Mouse (Mus musculus) myocyte (in vitro differentiated cells): Measurements from ENCODE around the gene Sdc4. TPM values are rescaled to one million over a fixed set of nuclear protein-coding genes. Genes with fewer than 3 reads are reported as not detected.

Source experiments
- H3K27me3 ChIP-seq: one replicate; pipeline ENCODE4 v1.6.1; 2011; ENCODE audit not compliant: control insufficient read depth, insufficient read depth, insufficient read length
- H3K36me3 ChIP-seq: one replicate; pipeline ENCODE4 v1.6.1; 2011; ENCODE audit not compliant: control insufficient read depth, insufficient read depth
- H3K4me2 ChIP-seq: one replicate; pipeline ENCODE4 v1.6.1; 2011; ENCODE audit warnings: low read depth, control low read depth
- H3K4me3 ChIP-seq: one replicate; pipeline ENCODE4 v1.5.1; 2011; ENCODE audit warnings: mild to moderate bottlenecking, control low read depth, moderate library complexity
- H3K79me2 ChIP-seq: one replicate; pipeline ENCODE4 v1.6.1; 2011; ENCODE audit not compliant: control insufficient read depth, insufficient read depth
- H3ac ChIP-seq: one replicate; pipeline ENCODE4 v1.6.1; 2011; ENCODE audit not compliant: control insufficient read depth, insufficient read length
- CEBPB ChIP-seq: IDR thresholded peaks from 2 replicates; pipeline ENCODE4 v1.6.1; 2011; ENCODE audit warnings: mild to moderate bottlenecking, moderate library complexity; ENCODE audit not compliant: poor library complexity, insufficient read depth, severe bottlenecking
- E2F4 ChIP-seq: IDR thresholded peaks from one replicate; pipeline ENCODE4 v1.6.1; 2011; ENCODE audit warnings: mild to moderate bottlenecking, control low read depth, moderate library complexity; ENCODE audit not compliant: insufficient read depth
- MAX ChIP-seq: IDR thresholded peaks from one replicate; pipeline ENCODE4 v1.6.1; 2011; ENCODE audit warnings: low read depth, mild to moderate bottlenecking, control low read depth
- MYOD1 ChIP-seq, 3 experiments: IDR thresholded peaks; one replicate each; pipeline ENCODE4 v1.6.1; 2011; ENCODE audit warnings: control low read depth in 2 of 3, low read depth in 2 of 3, mild to moderate bottlenecking in 2 of 3, moderate library complexity in 1 of 3; ENCODE audit not compliant: insufficient read length in 2 of 3, control insufficient read depth in 1 of 3
- MYOG ChIP-seq, 3 experiments: IDR thresholded peaks; one replicate each; pipeline ENCODE4 v1.6.1; 2011; ENCODE audit warnings: control low read depth in 2 of 3, low read depth in 2 of 3, mild to moderate bottlenecking in 2 of 3; ENCODE audit not compliant: insufficient read length in 2 of 3, control insufficient read depth in 1 of 3, insufficient read depth in 1 of 3
- POLR2A ChIP-seq: IDR thresholded peaks from one replicate; pipeline ENCODE4 v1.6.1; 2011; ENCODE audit warnings: low read depth, mild to moderate bottlenecking, control low read depth, moderate library complexity; ENCODE audit not compliant: insufficient read length
- POLR2AphosphoS2 ChIP-seq: IDR thresholded peaks from one replicate; pipeline ENCODE4 v1.6.1; 2011; ENCODE audit warnings: low read depth, control low read depth; ENCODE audit not compliant: insufficient read length
- REST ChIP-seq: IDR thresholded peaks from one replicate; pipeline ENCODE4 v1.6.1; 2011; ENCODE audit warnings: mild to moderate bottlenecking, control low read depth, moderate library complexity; ENCODE audit not compliant: insufficient read depth, insufficient read length
- SRF ChIP-seq: IDR thresholded peaks from one replicate; pipeline ENCODE4 v1.6.1; 2011; ENCODE audit warnings: low read depth; ENCODE audit not compliant: control insufficient read depth, insufficient read length
- TCF12 ChIP-seq: IDR thresholded peaks from one replicate; pipeline ENCODE4 v1.6.1; 2011; ENCODE audit warnings: mild to moderate bottlenecking, control low read depth; ENCODE audit not compliant: poor library complexity, insufficient read depth, severe bottlenecking
- TCF3 ChIP-seq: IDR thresholded peaks from one replicate; pipeline ENCODE4 v1.6.1; 2011; ENCODE audit warnings: low read depth, control low read depth; ENCODE audit not compliant: insufficient read length
- USF1 ChIP-seq: IDR thresholded peaks from one replicate; pipeline ENCODE4 v1.6.1; 2011; ENCODE audit warnings: low read depth, mild to moderate bottlenecking, control low read depth, moderate library complexity
- polyA plus RNA-seq: library from polyadenylated mRNA; unstranded; fragments of >200 nt; fragmentation: generic; extraction: Trizol; gene quantifications from one replicate; pipeline ENCODE4 v1.2.1, GENCODE M21; 2012; ENCODE audit warnings: missing spikeins

Gene Sdc4
- 52.4 TPM for polyA plus RNA-seq

DNA sequence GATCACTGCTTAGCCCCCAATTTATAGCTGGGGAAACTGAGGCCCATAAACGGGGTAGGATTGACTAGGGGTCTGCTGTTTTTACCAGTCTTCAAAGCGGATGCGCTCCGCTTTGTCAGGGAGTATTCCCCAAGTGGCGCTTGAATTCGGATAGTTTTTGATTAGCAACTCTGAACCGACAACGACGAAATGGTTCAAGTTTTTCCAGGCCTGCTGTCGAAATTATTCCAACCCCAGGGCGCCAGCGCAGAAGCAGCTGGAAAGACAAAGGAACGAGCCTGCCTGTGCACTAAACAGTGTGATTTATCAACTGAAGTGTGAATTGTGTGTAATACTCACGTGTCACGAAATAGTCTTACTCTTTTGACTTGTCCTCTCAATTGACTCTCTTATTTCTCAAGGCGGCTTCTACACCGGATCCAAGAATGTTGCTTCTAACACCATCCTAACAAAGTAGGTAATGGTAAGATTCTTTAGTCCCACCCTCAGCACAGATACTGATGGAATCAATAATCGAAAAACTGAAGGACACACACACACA is at the start of gene Sdc4:
Sdc4 (minus strand) TSS at position 428 of the 541 bp plus-strand sequence.
- H3K27me3 ChIP-seq: no peaks in the 10 kb centered on the region
- peaks cover 40% of the 10 kb centered on the region for H3K79me2 ChIP-seq
- no peak for TF ChIP-seq TCF3
- no peak for TF ChIP-seq SRF
- TF ChIP-seq MYOG (IDR thresholded peaks at IDR 0.05; ENCODE audit: control insufficient read depth in 1 of 3, insufficient read depth in 1 of 3, insufficient read length in 2 of 3, low read depth in 2 of 3): no peak
- no peak for TF ChIP-seq E2F4
- TF ChIP-seq CEBPB: no peak
- TF ChIP-seq TCF12: no peak
- TF ChIP-seq USF1: no peak
- no peaks in the 10 kb centered on the region for H3K36me3 ChIP-seq
- peak within 1 kb of the TSS; percentile 82 for H3K4me2 ChIP-seq
- H3K4me3 ChIP-seq: peak within 1 kb of the TSS; percentile 96
- peak within 1 kb of the TSS; percentile 33 for H3ac ChIP-seq

DNA sequence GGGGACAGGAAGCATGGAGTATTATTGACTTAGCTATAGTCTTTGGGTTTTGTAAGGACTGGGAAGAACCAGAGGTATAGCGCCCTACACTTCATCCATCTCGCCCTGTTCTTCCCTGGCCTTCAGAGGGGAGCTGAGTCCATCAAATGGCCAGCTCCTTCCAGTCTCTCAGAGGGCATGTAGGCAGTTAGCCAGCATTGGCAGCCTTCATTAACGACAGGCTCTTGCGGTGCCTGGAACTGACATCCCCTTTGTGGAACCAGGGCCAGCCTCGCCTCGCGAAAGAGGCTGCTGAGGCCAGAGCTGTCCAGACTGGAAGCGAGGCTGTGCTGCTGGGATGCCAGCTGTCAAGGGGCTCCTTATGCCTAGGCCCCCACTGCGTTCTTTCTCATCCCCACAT is 44.1 kb upstream of the Sdc4 start:
- Histone ChIP-seq H3K27me3 (no peaks in the 10 kb centered on the region), H3K4me3 (peak overlapping the region; percentile 51), H3ac (no peak overlapping the region), H3K36me3 (peaks cover 5% of the 10 kb centered on the region), H3K4me2 (peak overlapping the region; percentile 91), H3K79me2 (no peaks in the 10 kb centered on the region)
- TF ChIP-seq MYOG (IDR thresholded peaks at IDR 0.05; ENCODE audit: control insufficient read depth in 1 of 3, insufficient read depth in 1 of 3, insufficient read length in 2 of 3, low read depth in 2 of 3) (no peak), REST (no peak), MAX (no peak), POLR2AphosphoS2 (no peak), TCF3 (no peak), E2F4 (no peak), MYOD1 (IDR thresholded peaks at IDR 0.05; ENCODE audit: control insufficient read depth in 1 of 3, insufficient read length in 2 of 3, low read depth in 2 of 3) (no peak), TCF12 (no peak), POLR2A (no peak), SRF (no peak), USF1 (no peak), CEBPB (no peak)

DNA sequence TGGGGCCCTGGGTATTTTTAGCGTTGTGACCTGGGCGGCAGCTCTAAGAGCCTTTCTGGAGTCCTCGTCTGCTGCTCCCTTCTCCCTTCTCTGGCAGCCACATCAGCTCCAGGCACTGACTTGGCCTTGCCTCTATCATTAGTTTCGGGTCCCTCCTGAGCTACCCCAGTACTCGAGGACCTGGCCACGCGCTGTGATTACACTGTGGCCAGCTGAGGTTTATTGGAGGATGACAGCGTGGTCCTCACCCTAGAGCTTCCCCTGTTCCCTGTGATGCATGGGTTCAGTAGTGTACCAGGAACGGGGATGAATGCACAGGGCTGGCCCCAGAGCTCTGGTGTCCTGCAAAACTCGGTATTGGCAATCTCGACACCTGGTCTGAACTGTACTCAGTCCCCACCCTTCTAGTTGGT is 43.4 kb upstream of the Sdc4 start:
- H3ac ChIP-seq: peak overlapping the region; percentile 64
- H3K79me2 ChIP-seq: no peaks in the 10 kb centered on the region
- H3K27me3 ChIP-seq: no peaks in the 10 kb centered on the region

DNA sequence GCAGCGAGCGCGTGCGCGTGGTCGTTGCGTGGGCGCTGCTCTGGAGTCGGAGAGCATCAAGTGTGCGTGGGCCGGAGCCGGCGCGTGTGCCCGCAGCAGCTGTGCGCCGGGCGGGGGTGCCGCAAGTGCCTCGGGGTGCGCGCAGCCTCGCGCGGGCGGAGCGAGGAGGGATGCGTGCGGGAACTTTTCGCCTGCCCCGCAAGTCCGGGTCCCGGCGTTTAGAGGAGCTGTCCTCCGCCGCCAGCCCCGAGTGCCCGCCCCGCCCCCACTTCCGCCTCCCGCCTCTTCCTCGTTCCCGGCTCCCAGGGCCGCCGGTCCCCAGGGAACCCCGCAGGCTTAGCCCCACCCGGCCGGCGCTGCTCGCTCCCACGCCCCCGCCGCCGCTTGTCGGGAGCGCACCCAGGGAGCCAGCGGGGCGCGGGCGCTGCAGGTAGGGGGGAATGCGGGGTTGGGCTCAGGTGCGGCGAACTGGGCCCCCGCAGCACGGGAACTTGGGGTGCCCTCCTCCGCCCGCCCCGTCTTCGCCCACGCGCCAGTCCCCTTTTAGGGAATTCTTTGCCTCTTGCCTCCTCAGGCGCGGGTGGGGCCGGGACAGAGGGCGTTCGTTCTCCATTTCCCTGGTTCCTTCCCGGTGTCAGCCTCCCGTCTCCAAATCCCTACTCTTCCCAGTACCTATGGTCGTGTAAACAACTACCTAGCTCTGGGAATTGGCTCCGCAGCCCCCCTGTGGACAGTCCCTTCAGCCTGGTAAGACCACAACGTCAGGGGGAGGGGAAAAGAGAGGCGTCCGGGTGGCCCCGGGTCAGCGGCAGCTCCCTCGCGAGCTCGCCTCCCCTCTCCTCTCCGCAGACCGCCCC is 42.8 kb upstream of the Sdc4 start:
- H3K4me3 ChIP-seq: peak overlapping the region; percentile 51
- H3K4me2 ChIP-seq: peak overlapping the region; percentile 91
- H3ac ChIP-seq: peak overlapping the region; percentile 64
- H3K27me3 ChIP-seq: no peaks in the 10 kb centered on the region
- peaks cover 5% of the 10 kb centered on the region for H3K36me3 ChIP-seq
- H3K79me2 ChIP-seq: no peaks in the 10 kb centered on the region
- TF ChIP-seq POLR2AphosphoS2 (peak; percentile 28), CEBPB (no peak), E2F4 (no peak), MYOG (IDR thresholded peaks at IDR 0.05; ENCODE audit: control insufficient read depth in 1 of 3, insufficient read depth in 1 of 3, insufficient read length in 2 of 3, low read depth in 2 of 3) (peak in 2 of 3 experiments; percentile 81 to 90), USF1 (no peak), TCF12 (no peak), MYOD1 (IDR thresholded peaks at IDR 0.05; ENCODE audit: control insufficient read depth in 1 of 3, insufficient read length in 2 of 3, low read depth in 2 of 3) (peak in 2 of 3 experiments; percentile 76 to 92), REST (no peak), TCF3 (peak; percentile 66), POLR2A (peak; percentile 29), SRF (no peak), MAX (no peak)

More for the DNA sequence above, 43.4 kb upstream of the Sdc4 start:
- Histone ChIP-seq H3K36me3 (peaks cover 5% of the 10 kb centered on the region), H3K4me2 (peak overlapping the region; percentile 91), H3K4me3 (peak overlapping the region; percentile 51)
- TF ChIP-seq MYOG (IDR thresholded peaks at IDR 0.05; ENCODE audit: control insufficient read depth in 1 of 3, insufficient read depth in 1 of 3, insufficient read length in 2 of 3, low read depth in 2 of 3): no peak
- no peak for TF ChIP-seq TCF12
- TF ChIP-seq CEBPB: no peak
- no peak for TF ChIP-seq POLR2AphosphoS2
- no peak for TF ChIP-seq REST
- TF ChIP-seq MAX: no peak
- no peak for TF ChIP-seq POLR2A
- TF ChIP-seq SRF: no peak
- no peak for TF ChIP-seq E2F4
- TF ChIP-seq USF1: no peak
- no peak for TF ChIP-seq TCF3
- TF ChIP-seq MYOD1 (IDR thresholded peaks at IDR 0.05; ENCODE audit: control insufficient read depth in 1 of 3, insufficient read length in 2 of 3, low read depth in 2 of 3): no peak

DNA sequence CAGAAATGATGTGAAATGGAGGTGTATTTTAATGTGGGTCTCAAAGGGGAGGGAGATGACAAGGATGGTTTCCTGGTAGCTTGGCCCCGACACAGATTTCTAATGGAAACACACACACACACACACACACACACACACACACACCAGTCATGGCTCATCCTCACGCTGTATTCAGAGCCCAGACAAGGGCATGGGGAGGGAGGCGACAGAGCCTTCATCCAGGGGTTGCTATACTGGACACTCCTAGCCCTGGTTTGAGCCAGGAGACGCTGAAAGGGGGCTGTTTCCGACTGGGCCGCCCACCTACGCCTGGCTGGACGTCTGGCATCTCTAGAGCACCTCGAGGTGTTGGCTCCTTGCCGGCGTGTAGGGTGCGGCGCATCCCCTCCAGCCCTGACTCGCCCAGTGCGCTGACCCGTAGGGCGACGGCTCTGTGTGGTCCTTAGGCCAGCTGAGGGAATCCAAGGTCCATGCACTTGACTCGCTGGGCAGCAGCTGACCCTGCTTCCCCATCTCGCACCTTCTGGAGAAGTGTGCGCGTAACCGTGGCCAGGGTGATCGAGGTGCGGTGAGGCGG is 42.1 kb upstream of the Sdc4 start, which contains the start of gene Dbndd2:
Dbndd2 (plus strand) TSS at position 426 of the 577 bp plus-strand sequence.
- Histone ChIP-seq H3K27me3 (no peaks in the 10 kb centered on the region), H3K79me2 (no peaks in the 10 kb centered on the region), H3K36me3 (peaks cover 5% of the 10 kb centered on the region), H3K4me3 (peak within 1 kb of the TSS; percentile 51), H3ac (peak within 1 kb of the TSS; percentile 64), H3K4me2 (peak within 1 kb of the TSS; percentile 91)
- TF ChIP-seq POLR2AphosphoS2 (no peak), POLR2A (no peak), REST (no peak), MYOG (IDR thresholded peaks at IDR 0.05; ENCODE audit: control insufficient read depth in 1 of 3, insufficient read depth in 1 of 3, insufficient read length in 2 of 3, low read depth in 2 of 3) (no peak), TCF12 (no peak), E2F4 (no peak), SRF (no peak), MYOD1 (IDR thresholded peaks at IDR 0.05; ENCODE audit: control insufficient read depth in 1 of 3, insufficient read length in 2 of 3, low read depth in 2 of 3) (no peak), TCF3 (no peak), USF1 (no peak), CEBPB (no peak), MAX (no peak)
